Mouse (Mus musculus): Measurements from ENCODE around the gene Ezr.
"Not testable (repeated sequence)": the region's sequence is repeated elsewhere in the genome, so short reads cannot be mapped to it uniquely, and the experiment has no call there.

Gene Ezr

DNA sequence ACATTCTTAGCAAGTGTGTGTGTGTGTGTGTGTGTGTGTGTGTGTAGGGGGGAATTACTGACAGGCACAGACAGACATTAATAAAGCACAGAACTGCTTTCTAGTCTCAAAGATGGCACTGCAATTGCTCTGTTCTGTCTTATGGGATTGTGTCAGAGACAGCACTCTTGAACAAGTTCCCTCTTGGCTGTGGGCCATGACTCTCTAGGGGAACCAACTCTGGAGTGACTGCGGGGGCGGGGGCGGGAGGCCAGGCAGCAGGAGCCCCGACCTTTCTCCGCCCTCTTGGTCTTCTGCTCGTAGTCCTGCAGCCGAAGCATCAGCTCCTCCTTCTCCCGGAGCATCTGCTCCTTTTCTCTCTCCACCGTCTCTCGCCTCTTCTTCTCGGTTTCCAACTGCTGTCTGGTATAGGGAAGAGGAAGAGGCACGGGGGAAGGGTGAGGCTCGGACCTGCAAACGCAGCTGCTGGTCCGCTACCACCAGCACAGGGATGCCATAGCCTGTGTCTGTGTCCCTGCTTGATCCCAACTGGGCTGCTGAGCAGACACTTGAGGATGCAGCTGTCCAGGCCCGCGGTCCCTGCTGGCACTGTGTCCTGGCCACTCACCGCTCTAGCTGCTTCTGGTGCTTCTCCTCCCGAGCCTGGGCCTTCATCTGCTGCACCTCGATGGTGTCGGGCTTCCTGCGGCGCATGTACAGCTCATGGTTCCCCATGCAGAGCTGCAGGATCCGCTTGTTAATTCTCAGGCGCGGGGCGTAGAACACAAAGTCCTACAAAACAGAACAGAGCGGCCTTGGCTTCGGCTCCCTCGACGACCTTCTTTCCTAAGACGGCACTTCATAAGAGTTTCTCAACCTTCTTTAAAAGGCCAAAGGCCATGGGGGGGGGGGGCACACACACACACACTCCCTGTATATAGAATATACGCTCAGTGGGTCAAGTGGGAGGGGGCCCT is 40.2 kb downstream of the Ezr start:
- DNase-seq = peak; percentile 63 to 74

DNA sequence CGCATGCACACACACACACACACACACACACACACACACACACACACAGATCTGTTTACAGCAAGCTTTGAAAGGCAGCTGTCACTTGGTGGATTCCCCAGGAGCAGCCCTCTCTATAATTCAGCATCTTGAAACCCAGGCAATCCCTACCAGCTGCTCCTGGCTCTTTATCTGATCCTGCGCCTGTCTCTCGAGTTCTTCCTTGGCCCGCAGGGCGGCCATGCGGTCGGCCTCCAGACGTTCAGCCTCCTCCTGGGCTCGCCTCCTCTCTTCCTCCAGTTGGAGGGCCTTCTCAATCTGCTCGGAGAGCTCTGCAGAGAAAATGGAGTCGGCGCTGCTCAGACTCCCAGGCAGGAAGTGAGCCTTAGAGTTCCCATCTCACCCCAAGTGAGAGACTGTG is 41.3 kb downstream of the Ezr start:
- DNase-seq = peak; percentile 57

DNA sequence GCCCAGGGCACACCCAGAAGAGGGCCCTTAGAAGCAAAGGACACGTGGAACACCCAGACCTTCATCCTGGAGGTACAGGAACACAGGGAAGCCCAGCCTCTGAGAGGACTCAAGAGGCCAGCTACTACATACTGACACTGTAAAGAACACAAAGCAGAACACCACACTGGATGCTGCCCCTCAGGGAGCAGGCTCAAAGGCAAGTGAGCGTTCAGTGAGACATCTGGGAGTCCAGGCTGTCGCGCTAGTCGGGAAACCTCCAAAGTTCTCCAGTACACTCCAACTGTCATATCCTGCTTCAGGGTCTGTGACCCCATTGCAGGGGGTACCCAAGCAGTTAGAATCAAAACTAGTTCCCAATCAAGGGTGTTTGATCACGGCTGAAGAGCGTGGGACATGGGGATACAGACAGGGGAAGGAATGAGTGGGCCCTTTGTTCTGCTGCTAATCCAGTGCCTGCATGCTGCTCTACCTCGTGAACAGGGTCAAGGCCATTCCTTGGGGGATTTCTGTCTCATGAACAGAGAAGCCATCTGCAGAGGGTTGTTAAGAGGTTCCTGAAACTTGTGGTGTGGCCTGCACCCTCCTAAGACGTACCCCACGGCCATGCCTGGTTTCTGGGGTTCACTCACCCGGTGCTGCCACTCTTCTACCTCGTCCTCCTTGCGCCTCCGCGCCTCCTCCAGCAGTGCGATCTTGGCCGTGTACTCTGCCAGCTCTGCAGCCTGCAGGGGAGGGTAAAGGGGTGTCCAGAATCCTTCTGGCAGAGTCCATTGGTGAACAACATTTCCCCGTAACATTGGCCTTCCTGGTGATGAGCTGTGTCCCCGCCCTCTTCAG is 42.0 kb downstream of the Ezr start:
- DNase-seq = no peak

DNA sequence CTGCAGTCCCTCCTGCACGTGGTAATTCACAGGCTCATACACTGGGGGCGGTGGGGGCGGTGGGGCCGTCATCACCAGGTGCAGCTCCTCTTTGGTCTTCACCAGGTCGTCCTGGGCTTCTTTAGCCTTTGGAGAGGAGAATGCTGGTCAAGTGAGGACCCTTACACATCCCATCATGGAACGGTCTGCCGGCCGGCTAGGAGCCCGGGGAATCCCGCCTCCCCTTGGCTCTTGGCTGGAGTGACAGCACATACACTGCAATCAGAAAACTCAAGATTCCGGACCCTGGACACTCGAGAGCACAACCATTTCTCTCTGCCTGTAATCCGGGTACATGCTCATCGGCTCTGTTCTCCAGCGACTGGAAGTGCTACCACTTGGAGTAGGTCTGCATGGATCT is 42.8 kb downstream of the Ezr start:
- DNase-seq = no peak

DNA sequence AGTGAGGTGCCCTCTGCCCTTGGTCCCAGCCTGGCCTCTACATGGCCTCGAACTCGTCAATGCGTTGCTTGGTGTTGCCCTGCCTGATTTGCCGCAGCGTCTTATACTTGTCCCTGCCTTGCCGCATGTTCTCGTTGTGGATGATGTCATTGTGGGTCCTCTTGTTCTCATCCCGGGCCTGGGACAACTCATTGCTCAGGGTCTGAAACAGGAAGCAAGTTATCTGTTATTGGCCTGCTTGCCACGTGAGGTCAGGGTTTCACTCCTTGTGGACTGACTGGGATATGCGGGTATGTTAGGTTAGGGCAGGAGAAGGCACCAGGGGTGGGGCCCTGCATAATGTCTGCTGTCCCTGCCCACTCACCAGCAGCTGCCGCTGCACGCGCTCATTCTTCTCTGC is 43.3 kb downstream of the Ezr start:
- no peak for DNase-seq

DNA sequence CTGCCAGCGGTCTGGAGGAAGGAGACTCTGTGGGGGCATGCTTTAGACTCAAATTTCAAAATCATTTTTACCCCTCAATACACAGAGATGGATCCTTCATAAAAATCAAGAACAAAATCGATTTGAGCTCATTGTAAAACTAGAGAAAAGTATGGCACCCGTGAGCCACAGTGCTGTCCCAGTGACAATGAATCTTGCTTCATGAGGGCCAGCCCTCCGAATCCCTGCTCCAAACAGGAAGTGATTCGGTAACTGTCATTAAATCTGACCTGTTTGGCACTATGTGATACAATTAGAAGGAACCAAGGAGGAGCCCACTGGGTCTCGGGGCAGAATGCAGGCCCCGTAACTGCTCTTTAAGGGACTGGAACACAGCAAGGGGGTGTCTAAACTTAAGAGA is 43.7 kb downstream of the Ezr start:
- DNase-seq = no peak

DNA sequence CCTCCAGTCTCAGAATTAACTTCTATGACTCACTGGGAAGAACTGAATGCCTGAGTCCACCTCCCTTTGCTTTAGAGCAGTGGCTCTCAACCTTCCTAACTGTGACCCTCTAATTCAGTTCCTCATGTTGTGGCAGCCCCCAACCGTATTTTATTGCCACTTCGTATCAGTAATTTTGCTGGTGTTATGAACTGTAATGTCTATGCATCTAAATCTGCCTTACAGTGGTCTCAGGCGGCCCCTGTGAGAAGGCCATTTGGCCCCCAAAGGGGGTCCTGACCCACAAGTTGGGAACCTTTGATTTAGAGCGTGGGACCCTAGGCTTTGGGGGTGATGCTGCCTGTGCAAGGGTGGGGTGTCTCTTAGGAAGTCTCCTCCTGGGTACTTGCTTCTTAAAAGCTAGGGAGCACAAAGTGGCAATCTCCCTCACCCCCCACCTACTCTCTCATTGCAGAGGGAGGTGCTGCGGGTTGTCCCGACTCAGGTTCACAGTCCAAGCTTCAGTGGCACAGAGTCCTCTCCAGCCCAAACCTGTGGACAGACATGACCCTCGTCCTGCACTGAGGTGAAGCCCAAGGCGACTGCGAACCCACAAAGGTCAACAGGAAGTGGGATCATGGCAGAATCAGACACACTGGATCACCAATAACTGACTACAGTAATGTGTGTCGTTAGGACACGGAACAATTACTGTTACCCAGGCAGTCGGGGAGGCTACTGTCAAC is 45.1 kb downstream of the Ezr start:
- DNase-seq = no peak

DNA sequence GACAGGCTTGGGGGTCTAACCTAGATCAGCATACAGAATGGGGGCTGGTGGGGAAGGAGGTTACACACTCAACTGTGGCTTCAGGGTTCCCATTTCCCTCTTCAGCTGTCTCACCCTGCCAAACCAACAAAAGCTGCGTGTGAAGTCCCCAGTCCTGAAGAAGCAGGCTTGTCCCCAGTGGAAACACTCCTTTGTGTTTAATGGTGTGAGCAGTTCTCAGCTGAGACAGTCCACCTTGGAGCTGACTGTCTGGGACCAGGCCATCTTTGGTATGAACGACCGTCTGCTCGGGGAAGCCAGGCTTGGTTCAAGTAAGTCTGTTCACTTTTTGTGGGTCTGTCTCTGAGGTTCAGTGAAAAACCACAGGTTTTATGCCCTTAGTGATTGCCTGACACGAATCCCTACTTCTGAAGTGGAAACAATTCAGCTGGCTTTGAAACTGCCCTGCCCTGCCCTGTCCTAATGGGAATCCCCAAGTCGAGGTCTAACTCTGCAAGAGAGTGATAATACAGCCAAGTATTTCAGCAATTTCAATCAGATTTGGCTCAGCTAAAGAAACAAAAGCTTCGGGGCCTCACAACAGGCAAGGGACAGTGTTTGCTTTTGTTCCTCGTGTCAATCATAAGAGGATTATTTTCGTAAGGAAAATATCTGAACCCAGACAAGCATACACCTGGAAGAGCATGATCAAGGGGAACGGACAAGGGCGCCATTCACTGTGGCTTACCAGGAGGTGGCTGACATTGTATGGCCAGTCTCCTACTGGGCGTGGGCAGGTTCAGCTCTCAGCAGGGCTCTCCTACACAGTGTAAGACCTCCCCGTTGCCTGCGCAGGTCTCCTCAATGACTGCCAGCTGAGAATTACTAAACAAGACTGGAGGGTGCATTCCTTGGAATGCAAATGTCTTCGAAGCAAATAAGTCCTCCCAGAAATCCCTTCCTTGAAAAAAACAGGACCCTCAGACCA is 46.0 kb downstream of the Ezr start:
- DNase-seq = peak in 1 of 2 experiments; percentile 32

DNA sequence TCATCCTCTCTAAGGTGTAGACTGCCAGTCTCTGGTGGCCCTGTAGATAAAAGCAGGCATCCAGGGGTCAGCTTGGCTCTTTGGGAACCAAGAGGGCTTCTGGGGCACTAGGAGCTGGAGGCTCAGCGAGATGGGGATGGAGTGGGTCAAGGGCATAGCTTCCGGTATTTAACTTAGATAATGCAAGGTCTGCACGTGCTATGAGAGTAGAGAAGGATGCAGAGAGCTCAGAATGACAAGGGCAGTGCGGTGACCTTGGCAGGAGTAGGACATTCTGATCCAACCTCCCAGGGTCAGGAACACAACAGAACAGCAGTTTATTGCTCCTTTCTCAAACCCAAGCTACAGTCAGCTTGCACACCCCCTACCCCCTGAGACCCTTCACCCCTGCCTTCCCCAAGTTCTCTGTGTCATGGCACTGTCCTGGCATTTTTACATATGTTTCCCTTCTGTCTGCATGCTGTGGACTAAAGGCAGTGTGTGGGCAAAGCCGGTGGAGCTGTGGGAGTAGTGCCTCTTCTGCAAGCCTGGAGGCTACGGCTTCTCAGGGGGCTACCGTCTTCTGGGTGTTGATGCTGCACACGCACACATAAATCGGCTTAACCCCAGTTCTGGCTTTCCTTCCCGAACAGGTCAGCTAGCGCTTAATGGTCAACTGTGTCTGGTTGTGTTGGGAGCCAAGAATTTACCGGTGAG is 47.7 kb downstream of the Ezr start:
- DNase-seq = peak in 1 of 2 experiments; percentile 12

DNA sequence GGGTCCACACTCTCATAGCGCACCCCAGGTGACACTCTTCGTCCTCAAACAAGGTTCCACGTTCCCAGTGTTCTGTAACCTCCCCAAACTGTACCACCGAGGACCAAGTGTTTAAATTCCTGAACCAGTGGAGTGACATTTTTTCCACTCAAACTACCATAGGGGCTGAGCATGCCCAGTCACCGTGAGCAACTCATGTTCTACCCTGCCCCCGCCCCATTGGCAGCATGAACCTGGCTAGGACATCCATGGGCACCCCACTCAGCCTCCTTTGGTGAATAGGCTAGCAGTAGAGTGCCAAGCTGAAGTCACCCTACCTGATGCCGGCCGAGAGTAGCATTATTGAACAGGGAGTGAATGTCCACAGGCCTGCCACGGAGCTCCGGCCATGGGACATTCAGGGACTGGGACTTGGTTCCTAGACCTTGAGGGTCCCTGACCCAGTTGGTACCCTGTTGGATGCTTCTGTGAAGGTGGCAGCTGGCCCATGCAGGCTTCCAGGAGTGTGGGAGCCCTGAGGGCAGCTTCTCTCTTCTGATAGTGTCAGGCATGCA is 49.2 kb downstream of the Ezr start:
- peak in 1 of 2 experiments; percentile 24 for DNase-seq

DNA sequence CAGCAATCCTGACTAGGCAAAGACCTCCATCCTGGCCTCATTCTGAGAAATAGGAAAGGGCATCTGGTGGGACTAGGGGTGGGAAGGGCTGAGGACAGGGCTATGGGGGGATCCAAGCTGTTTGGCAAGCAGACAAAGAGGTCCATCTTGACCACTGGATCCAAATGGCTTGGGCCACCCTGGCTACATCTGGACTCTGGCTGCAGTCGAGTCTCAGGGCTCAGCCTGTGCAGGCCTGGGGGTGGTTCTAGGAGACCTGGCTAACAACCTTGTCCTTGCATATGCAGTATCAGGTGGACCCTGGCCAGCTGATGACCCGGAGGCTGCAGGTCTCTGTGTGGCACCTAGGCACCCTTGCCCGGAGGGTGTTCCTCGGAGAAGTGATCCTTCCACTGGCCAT is 49.9 kb downstream of the Ezr start:
- peak in 1 of 2 experiments; percentile 14 for DNase-seq

DNA sequence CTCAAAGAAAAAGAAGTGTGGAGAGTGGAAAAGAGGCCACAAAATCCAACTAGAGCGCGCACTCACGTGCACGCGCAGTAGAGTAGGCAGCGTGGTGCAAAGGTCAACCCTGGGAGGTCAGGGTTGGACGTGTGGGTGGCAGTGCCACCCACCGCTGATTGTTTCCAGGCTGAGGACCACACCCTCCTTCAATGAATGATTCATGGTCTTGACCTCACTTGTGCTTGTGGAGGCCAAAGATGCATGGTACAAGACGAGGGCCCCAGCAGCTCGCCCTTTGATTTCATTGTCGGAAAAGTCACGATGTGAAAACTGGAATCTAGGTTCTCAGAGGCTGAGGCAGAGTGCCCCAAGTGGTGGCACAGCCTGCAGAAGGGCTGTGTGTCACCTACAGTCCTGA is 51.0 kb downstream of the Ezr start:
- DNase-seq = no peak

DNA sequence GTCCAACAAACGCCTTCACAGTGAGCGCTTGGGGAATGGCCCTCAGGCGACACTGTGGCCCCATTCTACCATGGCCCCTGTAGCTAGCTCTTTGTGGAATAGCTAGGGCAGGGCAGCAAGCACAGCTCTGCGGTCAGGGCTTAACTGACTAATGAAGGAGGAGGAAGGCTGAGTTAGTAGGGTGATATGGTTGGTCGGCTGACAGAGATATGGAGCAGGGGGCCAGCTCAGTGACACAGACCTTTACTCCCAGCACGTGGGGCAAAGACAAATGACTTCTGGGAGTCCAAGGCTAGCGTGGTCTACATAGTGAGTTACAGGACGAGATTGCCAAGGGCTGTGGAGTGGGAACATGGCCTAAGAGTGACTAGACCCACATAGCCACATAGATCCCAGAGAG is 51.5 kb downstream of the Ezr start:
- no peak for DNase-seq

DNA sequence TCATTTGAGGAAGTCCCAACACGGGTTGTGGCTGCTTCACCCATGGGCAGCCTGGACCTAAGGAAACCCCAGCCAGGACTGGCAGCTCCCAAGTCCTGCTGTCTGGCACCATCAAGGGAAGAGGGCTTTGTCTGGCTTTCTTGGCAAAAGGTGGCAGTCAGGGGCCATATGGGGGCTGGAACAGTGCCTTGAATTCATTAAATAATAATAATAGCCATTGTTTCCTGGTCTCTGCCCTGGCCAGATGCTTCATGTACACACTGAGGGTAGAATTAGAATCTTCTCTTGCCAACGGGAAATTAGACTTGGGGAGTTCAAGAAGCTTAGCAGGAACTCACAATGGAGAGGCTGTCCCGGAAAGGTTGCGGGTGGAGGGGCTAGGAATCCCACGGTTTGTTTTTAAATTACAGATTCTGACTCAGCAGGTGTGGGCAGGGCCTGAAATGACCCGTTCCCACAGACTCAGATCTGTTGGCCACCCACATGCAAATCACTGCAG is 53.3 kb downstream of the Ezr start:
- peak; percentile 83 to 86 for DNase-seq

DNA sequence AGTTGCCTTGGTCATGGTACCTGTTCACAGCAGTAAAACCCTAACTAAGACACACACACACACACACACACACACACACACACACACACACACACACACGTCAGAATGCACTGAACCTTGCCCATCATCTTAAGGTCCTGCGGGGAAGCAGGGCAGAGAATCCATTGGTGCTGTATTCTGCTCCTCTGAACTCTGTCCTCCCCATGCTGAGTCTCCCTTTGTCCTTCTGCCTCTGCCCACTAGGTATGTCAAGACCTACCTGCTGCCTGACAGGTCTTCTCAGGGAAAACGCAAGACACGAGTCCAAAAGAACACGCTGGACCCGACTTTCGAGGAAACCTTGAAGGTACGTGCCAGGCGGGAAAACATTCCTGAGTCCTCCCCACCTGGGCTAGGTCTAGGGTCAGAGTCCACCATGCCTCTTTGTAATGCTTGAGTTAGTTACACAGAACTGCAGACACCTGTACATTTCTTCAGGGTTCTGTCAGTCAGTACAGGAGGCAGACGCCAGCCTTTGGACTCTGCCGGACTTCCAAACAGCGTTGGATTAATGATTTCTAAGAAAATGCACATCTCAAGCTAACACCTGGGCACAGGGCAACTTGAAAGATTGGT is 54.5 kb downstream of the Ezr start:
- DNase-seq = peak in 1 of 2 experiments; percentile 7

DNA sequence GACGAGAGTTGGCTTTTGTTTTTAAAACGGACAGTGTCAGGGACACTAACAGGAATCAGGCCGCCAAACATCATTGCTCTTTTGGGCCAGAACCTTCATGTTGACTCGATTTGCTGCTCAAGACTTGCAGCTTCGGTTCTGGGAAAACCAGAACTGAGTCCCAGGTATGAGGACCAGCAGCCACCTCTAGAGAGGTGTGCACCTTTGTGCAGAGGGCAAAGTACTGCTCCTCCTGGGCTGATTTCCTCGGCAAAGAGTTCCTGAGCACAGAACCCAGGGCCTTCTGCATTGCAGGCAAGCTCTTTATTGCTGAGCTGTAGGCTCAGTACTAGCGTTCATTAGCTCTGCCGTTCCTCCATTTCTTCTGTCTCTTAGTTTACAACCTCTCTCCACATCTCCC is 68.6 kb downstream of the Ezr start:
- not testable (repeated sequence) for DNase-seq

DNA sequence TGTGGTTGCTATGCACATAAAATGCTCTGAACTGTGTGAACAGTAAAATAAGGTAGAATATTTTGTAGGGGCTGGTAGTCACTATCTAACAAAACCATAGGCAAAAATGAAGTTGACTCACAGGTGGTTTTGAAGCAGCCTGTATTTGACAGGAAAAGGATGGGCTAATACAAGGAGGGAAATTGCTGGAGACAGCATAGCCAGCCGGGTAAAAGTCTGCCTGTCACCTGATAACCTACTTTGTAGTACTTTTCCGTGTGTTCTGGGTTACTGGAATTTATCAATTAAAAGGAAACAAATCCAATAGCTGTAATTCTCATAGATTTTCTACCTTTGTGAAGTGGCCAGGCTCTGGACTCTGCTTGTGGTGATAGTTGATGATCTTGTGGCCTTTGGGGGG is 69.1 kb downstream of the Ezr start:
- DNase-seq = not testable (repeated sequence)

DNA sequence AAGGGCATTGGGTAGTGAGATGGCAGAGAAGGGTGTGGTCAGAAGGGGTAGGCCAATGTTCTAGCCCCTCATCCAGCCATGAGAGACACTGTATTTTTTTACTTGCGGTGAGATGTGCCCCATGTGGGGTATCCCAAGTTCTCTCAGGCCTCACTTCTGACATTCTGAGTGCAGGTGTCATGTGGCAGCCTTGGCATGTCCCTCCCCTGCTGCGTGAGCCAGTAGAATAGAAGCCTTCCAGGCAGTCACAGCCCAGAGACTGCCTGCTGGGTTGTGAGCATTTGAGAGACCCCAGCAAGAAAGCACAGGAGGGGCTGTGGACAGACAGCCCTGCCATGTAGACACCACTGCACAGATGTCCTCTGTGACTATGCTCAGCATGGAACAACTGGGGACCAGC is 74.4 kb downstream of the Ezr start:
- DNase-seq = not testable (repeated sequence)

DNA sequence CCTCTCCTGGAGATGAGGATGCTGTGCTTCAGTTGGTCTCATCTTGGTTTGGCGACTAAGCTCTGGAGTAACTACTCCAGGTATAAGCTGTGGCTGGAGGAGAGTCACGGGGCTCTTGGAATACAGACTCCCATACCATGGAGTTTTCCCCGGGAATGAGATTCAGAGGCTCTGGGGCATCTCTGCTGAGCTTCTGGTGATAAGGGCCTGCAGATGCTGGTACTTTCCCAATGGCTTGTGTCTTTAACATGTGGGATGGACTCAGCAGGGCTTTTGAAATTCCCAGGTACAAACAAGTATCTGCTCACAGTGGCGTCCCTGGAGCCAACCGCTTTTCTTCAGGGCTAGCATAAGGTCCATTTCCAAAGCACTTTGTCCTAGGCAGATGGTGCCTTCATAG is 75.2 kb downstream of the Ezr start:
- DNase-seq = not testable (repeated sequence)

DNA sequence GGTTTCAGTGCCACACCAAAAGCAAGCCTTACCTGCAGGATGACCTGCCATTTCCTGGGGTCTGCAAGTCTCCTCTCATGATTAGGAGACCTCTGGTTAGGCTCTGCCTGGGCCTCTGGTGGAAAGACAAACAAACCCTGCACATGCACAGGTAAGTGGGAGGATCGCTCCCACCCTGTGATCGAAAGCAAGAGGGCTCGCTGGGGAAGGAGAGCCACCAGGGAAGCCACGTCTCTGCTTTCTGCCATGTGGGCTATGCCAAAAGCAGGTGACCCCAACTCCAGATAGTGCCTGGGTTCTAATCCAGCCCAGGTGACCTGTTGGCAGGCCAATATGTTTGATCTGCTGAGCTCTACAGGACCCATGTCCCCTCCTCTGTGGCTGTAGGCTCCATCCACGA is 76.1 kb downstream of the Ezr start:
- DNase-seq = not testable (repeated sequence)
